Comparison of ENCODE assay signal across 15 mouse cellular contexts in genomic region chr15:12753201-12753600, GRCm38 (mm10). TPM values are rescaled to one million over a fixed set of nuclear protein-coding genes. Genes with fewer than 3 reads are reported as not detected.
A peak's percentile ranks its signal among the peaks of the same experiment; 100 is the strongest.
DNase-seq lines count a peak whose midpoint lies in the region; ATAC-seq and TF ChIP-seq lines count a peak whose summit lies in the region.
"Had no signal": no experiment of that assay in that cellular context is flagged by ENCODE, and none has a peak within 500 bp of the region (broad histone marks: within the 10 kb centered on the region; RNA-seq: fewer than 3 reads in every experiment).

No protein-coding gene starts in this region.

- peak; percentile 7 for DNase-seq in gastrocnemius, adult 18-20 months (ENCODE audit: low spot score)
- no peak for DNase-seq in gastrocnemius, adult 2 months
- DNase-seq in midbrain, embryonic 11.5 days (ENCODE audit: low spot score, missing footprints) = peak; percentile 67
- DNase-seq in midbrain, embryonic 10.5 days (ENCODE audit: low spot score) = no peak
- DNase-seq in heart, postnatal 36 days = peak; percentile 35 to 42
- no peak for DNase-seq in thymus, postnatal 25 days
- DNase-seq in left cerebral cortex, postnatal 14 days (ENCODE audit: low spot score in 2 of 2) = no peak
- DNase-seq: adrenal gland, adult 8-10 months; cerebellum, adult 9-10 months; kidney, adult 2 months; liver, postnatal 0 days had no signal

- ATAC-seq in midbrain, embryonic 11.5 days (ENCODE audit: low FRiP score) = no peak
- ATAC-seq: forebrain, embryonic 14.5 days; hindbrain, embryonic 16.5 days; liver, postnatal 0 days had no signal

- no peak overlapping the region for H3K27ac ChIP-seq in gastrocnemius, adult 2 months
- H3K27ac ChIP-seq in midbrain, embryonic 11.5 days (ENCODE audit: low read depth, low read length) = no peak overlapping the region
- H3K27ac ChIP-seq in midbrain, embryonic 10.5 days (replicated peaks) = no peak overlapping the region
- H3K27ac ChIP-seq: midbrain, embryonic 12.5 days had no signal

- WGBS in midbrain, embryonic 11.5 days = 79% methylated on average over 4 of the region's 4 CpGs
- 81% methylated on average over 4 of the region's 4 CpGs for whole genome bisulfite sequencing in midbrain, embryonic 10.5 days

- H3K4me3 ChIP-seq in gastrocnemius, adult 2 months = no peak overlapping the region
- H3K4me3 ChIP-seq in midbrain, embryonic 11.5 days (ENCODE audit: low read depth, low read length) = no peak overlapping the region
- H3K4me3 ChIP-seq in midbrain, embryonic 10.5 days = no peak overlapping the region
- H3K4me3 ChIP-seq: midbrain, embryonic 12.5 days; myocyte had no signal

- H3K4me2 ChIP-seq in midbrain, embryonic 11.5 days = no peak overlapping the region
- H3K4me2 ChIP-seq: midbrain, embryonic 12.5 days had no signal

- intact Hi-C loops in gastrocnemius, adult 2 months (cut with DNase I) = no loop called here
- intact Hi-C loops in heart, postnatal 36 days (cut with DNase I) = no loop called here
- intact Hi-C loops in left cerebral cortex, postnatal 14 days (cut with DNase I) = no loop called here

- no peaks in the 10 kb centered on the region for H3K4me1 ChIP-seq in midbrain, embryonic 11.5 days (ENCODE audit: control insufficient read depth, insufficient read depth, low read length)
- H3K4me1 ChIP-seq in midbrain, embryonic 10.5 days = no peaks in the 10 kb centered on the region
- H3K4me1 ChIP-seq: midbrain, embryonic 12.5 days had no signal

- no peaks in the 10 kb centered on the region for H3K27me3 ChIP-seq in midbrain, embryonic 11.5 days (ENCODE audit: control insufficient read depth, insufficient read depth, low read length)
- H3K27me3 ChIP-seq in midbrain, embryonic 10.5 days (ENCODE audit: low read depth, poor library complexity, severe bottlenecking) = no peaks in the 10 kb centered on the region
- H3K27me3 ChIP-seq: midbrain, embryonic 12.5 days had no signal

- H3K9ac ChIP-seq in midbrain, embryonic 11.5 days (ENCODE audit: low read length) = no peak overlapping the region
- H3K9ac ChIP-seq: liver, postnatal 0 days; midbrain, embryonic 12.5 days had no signal

- H3K9me3 ChIP-seq in midbrain, embryonic 11.5 days (ENCODE audit: control insufficient read depth, low read length) = no peaks in the 10 kb centered on the region
- H3K9me3 ChIP-seq in midbrain, embryonic 10.5 days (replicated peaks) = no peaks in the 10 kb centered on the region
- H3K9me3 ChIP-seq: midbrain, embryonic 12.5 days had no signal

- H3K36me3 ChIP-seq in midbrain, embryonic 11.5 days (ENCODE audit: control insufficient read depth, insufficient read depth, low read length) = no peaks in the 10 kb centered on the region
- no peaks in the 10 kb centered on the region for H3K36me3 ChIP-seq in midbrain, embryonic 10.5 days
- H3K36me3 ChIP-seq: midbrain, embryonic 12.5 days had no signal

- no peak for TF ChIP-seq CTCF in gastrocnemius, adult 2 months (IDR thresholded peaks at IDR 0.05)

RNA-seq across cellular contexts. Expression of gene Pdzd2, which starts 13.5 kb away (rescaled TPM):
- 10 to 100 TPM; 14.1 to 16.3 TPM for total RNA-seq in gastrocnemius, adult 18-20 months (2021)
- total RNA-seq in gastrocnemius, adult 2 months (2021) = 10 to 100 TPM; 17.0 to 23.8 TPM
- polyA plus RNA-seq in midbrain, embryonic 11.5 days (2014; fragmentation: Nextera tagmentation; extraction: Ambion mirVana) = 5.2 and 6.5 TPM in 2 replicates
- 6.1 TPM in 2 replicates for polyA plus RNA-seq in midbrain, embryonic 10.5 days (2016; fragmentation: Nextera tagmentation; extraction: Ambion mirVana)
- 100 to 1,000 TPM in 1 of 2 experiments, 10 to 100 TPM in 1; 86.3 to 104 TPM for total RNA-seq in heart, postnatal 36 days (2021)
- 10 to 100 TPM; 81.5 to 91.1 TPM for total RNA-seq in left cerebral cortex, postnatal 14 days (2021)

Comparison
In these comparisons a context has a peak if more than half of its experiments do, and no peak if none do; other contexts are left out.
1. DNase-seq: peak in gastrocnemius, adult 18-20 months (single experiment), midbrain, embryonic 11.5 days (single experiment) and heart, postnatal 36 days (2 of 2); none in gastrocnemius, adult 2 months (single experiment), midbrain, embryonic 10.5 days (single experiment), thymus, postnatal 25 days (single experiment) and left cerebral cortex, postnatal 14 days (0 of 2).